Mouse (Mus musculus) ovary, adult 2 months (tissue): ENCODE data around the gene Fsd2. TPM values are rescaled to one million over a fixed set of nuclear protein-coding genes. Genes with fewer than 3 reads are reported as not detected.

Experiments
- polyA plus RNA-seq: library from polyadenylated mRNA; depleted of rRNA; stranded (reverse); fragments of >200 nt; gene quantifications from 2 replicates; pipeline ENCODE4 v1.2.3, GENCODE M21; 2012; rRNA removed

The Fsd2 gene
- polyA plus RNA-seq, result 0.45 and 0.81 TPM in 2 replicates

GRCm38 (mm10) chr7:81566892-81567291 lies at the start of gene Fsd2:
Gene Fsd2, minus strand, starts transcription at chr7:81566944.

GRCm38 (mm10) chr7:81571108-81571940 lies 4.6 kb upstream of the Fsd2 start, which contains the start of gene Whamm:
Gene Whamm, plus strand, starts transcription at chr7:81571266.

GRCm38 (mm10) chr7:81498181-81498580 lies 68.6 kb downstream of the Fsd2 start, which contains the start of gene BC048679:
Gene BC048679, minus strand, starts transcription at chr7:81498281.

GRCm38 (mm10) chr7:81493331-81494021 lies 73.3 kb downstream of the Fsd2 start, which contains the start of gene Ap3b2:
Gene Ap3b2, minus strand, starts transcription at chr7:81493925.

Other genes starting within 250 kb of the Fsd2 start
- gene Rps17, start 221.7 kb downstream of the Fsd2 start, polyA plus RNA-seq, result 1,858 and 2,007 TPM in 2 replicates
- 8.5 and 12.8 TPM in 2 replicates for gene Cpeb1, start 111.5 kb downstream of the Fsd2 start, polyA plus RNA-seq
- gene Ap3b2, start 73.0 kb downstream of the Fsd2 start, polyA plus RNA-seq, result 18.9 and 19.1 TPM in 2 replicates
- gene BC048679, start 68.7 kb downstream of the Fsd2 start, polyA plus RNA-seq, result 7.9 and 22.9 TPM in 2 replicates
- gene Whamm, start 4.3 kb upstream of the Fsd2 start, polyA plus RNA-seq, result 30.4 and 58.0 TPM in 2 replicates
- gene Homer2, start 140.6 kb upstream of the Fsd2 start, polyA plus RNA-seq, result 4.7 and 6.6 TPM in 2 replicates
- gene Ramac, start 196.0 kb upstream of the Fsd2 start, polyA plus RNA-seq, result 5.5 and 6.7 TPM in 2 replicates
- gene 3110040N11Rik, start 222.5 kb upstream of the Fsd2 start, polyA plus RNA-seq, result 26.9 and 39.6 TPM in 2 replicates